Mouse (Mus musculus) intestine, embryonic 16.5 days (tissue): ENCODE measurements at regions not wholly inside any gene's neighbourhood (a gene's known extent, or its start where the extent isn't known, plus 50 kb on each side); places are given as distances from the start of the nearest gene placed in this dataset.
A peak's percentile ranks its signal among the peaks of the same experiment; 100 is the strongest.

ENCODE experiments used
- ATAC-seq: fragments of 200-750 bp; cut with Nextera tagmentation; 2 replicates; pipeline ENCODE4 v1.8.0; 2017; ENCODE audit warnings: moderate TSS enrichment, moderate library complexity
- H3K27ac ChIP-seq: fragments of 300-500 bp; sonication (generic); 2 replicates; pipeline ENCODE4 v1.5.1; 2014; ENCODE audit warnings: mild to moderate bottlenecking, low read length
- H3K27me3 ChIP-seq: fragments of 300-500 bp; sonication (generic); replicated peaks from 2 replicates; pipeline ENCODE4 v1.6.1; 2014; ENCODE audit warnings: low read length, control low read depth, mixed read lengths; ENCODE audit not compliant: control insufficient read depth, insufficient read depth
- H3K36me3 ChIP-seq: fragments of 300-500 bp; sonication (generic); 2 replicates; pipeline ENCODE4 v1.6.1; 2014; ENCODE audit warnings: low read length, control low read depth; ENCODE audit not compliant: control insufficient read depth, insufficient read depth
- H3K4me1 ChIP-seq: fragments of 300-500 bp; sonication (generic); 2 replicates; pipeline ENCODE4 v1.6.1; 2014; ENCODE audit warnings: low read length, control low read depth, mixed read lengths; ENCODE audit not compliant: control insufficient read depth, insufficient read depth
- H3K4me2 ChIP-seq: fragments of 300-500 bp; sonication (generic); 2 replicates; pipeline ENCODE4 v1.6.1; 2014; ENCODE audit warnings: low read depth, low read length, control low read depth
- H3K4me3 ChIP-seq: fragments of 300-500 bp; sonication (generic); 2 replicates; pipeline ENCODE4 v1.5.1; 2014; ENCODE audit warnings: mild to moderate bottlenecking, low read length
- H3K9ac ChIP-seq: fragments of 300-500 bp; sonication (generic); 2 replicates; pipeline ENCODE4 v1.6.1; 2014; ENCODE audit warnings: low read depth, low read length
- H3K9me3 ChIP-seq: fragments of 300-500 bp; sonication (generic); 2 replicates; pipeline ENCODE4 v1.6.1; 2016; ENCODE audit warnings: low read length, control low read depth; ENCODE audit not compliant: control insufficient read depth
- WGBS: fragments of 180-500 bp; shearing (Covaris S2); extraction: QIAGEN DNeasy Blood & Tissue Kit; methylation state at CpG from one replicate; pipeline ENCODE4 v1.1.7; 2014; 5-methylcytosine and 5-hydroxymethylcytosine counted together

- H3K27me3 ChIP-seq = no peaks in the 10 kb centered on the region
- no peak overlapping the region for H3K9ac ChIP-seq
- no peaks in the 10 kb centered on the region for H3K4me1 ChIP-seq
- H3K36me3 ChIP-seq = no peaks in the 10 kb centered on the region
- 45% methylated on average over 5 of the region's 5 CpGs for WGBS
- H3K4me3 ChIP-seq = no peak overlapping the region
- no peak overlapping the region for H3K4me2 ChIP-seq
- no peak overlapping the region for H3K27ac ChIP-seq
- no peak for ATAC-seq
- H3K9me3 ChIP-seq = no peaks in the 10 kb centered on the region
Measured at GRCm38 (mm10) chr9:41741500-41741899, 382.6 kb downstream of the Sorl1 start.

- H3K4me1 ChIP-seq = no peaks in the 10 kb centered on the region
- no peak overlapping the region for H3K27ac ChIP-seq
- no peak overlapping the region for H3K9ac ChIP-seq
- WGBS = 93% methylated on average over 8 of the region's 8 CpGs
- H3K27me3 ChIP-seq = no peaks in the 10 kb centered on the region
- H3K9me3 ChIP-seq = no peaks in the 10 kb centered on the region
- H3K4me3 ChIP-seq = no peak overlapping the region
- no peak overlapping the region for H3K4me2 ChIP-seq
- ATAC-seq = no peak
- H3K36me3 ChIP-seq = no peaks in the 10 kb centered on the region
Measured at GRCm38 (mm10) chr9:41740536-41740935, 383.6 kb downstream of the Sorl1 start.

GRCm38 (mm10) chr9:41737671-41738070, 386.4 kb downstream of the Sorl1 start:
- no peak overlapping the region for H3K27ac ChIP-seq
- no peaks in the 10 kb centered on the region for H3K27me3 ChIP-seq
- H3K4me2 ChIP-seq = no peak overlapping the region

GRCm38 (mm10) chr9:41736881-41737280, 387.2 kb downstream of the Sorl1 start:
- ATAC-seq = no peak
- no peak overlapping the region for H3K4me3 ChIP-seq
- no peaks in the 10 kb centered on the region for H3K27me3 ChIP-seq
- no peak overlapping the region for H3K9ac ChIP-seq
- H3K36me3 ChIP-seq = no peaks in the 10 kb centered on the region
- no peak overlapping the region for H3K27ac ChIP-seq
- no peaks in the 10 kb centered on the region for H3K9me3 ChIP-seq
- 0 out of 2 replicates have a peak overlapping the region, but pooled peaks have one; percentile 84 for H3K4me2 ChIP-seq
- H3K4me1 ChIP-seq = no peaks in the 10 kb centered on the region
- 50% methylated on average over 6 of the region's 6 CpGs for WGBS

More at GRCm38 (mm10) chr9:41737671-41738070, 386.4 kb downstream of the Sorl1 start:
- H3K4me1 ChIP-seq = no peaks in the 10 kb centered on the region
- H3K9me3 ChIP-seq = no peaks in the 10 kb centered on the region
- H3K36me3 ChIP-seq = no peaks in the 10 kb centered on the region
- no peak for ATAC-seq
- 79% methylated on average over 6 of the region's 6 CpGs for WGBS
- no peak overlapping the region for H3K9ac ChIP-seq
- H3K4me3 ChIP-seq = no peak overlapping the region

- peak overlapping the region; percentile 84 for H3K4me2 ChIP-seq
Measured at GRCm38 (mm10) chr9:41736234-41736859, 387.8 kb downstream of the Sorl1 start.

GRCm38 (mm10) chr9:41735448-41736233, 388.5 kb downstream of the Sorl1 start:
- Histone ChIP-seq H3K4me1 (no peaks in the 10 kb centered on the region), H3K27me3 (no peaks in the 10 kb centered on the region), H3K4me3 (peak overlapping the region; percentile 45), H3K4me2 (peak overlapping the region; percentile 84), H3K36me3 (no peaks in the 10 kb centered on the region), H3K27ac (peak overlapping the region; percentile 78), H3K9ac (peak overlapping the region; percentile 58), H3K9me3 (no peaks in the 10 kb centered on the region)
- ATAC-seq = peak; percentile 77
- 1% methylated on average over 22 of the region's 22 CpGs for WGBS

More at GRCm38 (mm10) chr9:41736234-41736859, 387.8 kb downstream of the Sorl1 start:
- H3K4me1 ChIP-seq = no peaks in the 10 kb centered on the region
- peak overlapping the region; percentile 78 for H3K27ac ChIP-seq
- H3K9me3 ChIP-seq = no peaks in the 10 kb centered on the region
- peak; percentile 41 for ATAC-seq
- 2% methylated on average over 16 of the region's 16 CpGs for WGBS
- peak overlapping the region; percentile 45 for H3K4me3 ChIP-seq
- no peaks in the 10 kb centered on the region for H3K36me3 ChIP-seq
- H3K9ac ChIP-seq = peak overlapping the region; percentile 58
- no peaks in the 10 kb centered on the region for H3K27me3 ChIP-seq

- peak overlapping the region; percentile 84 for H3K4me2 ChIP-seq
- peak overlapping the region; percentile 45 for H3K4me3 ChIP-seq
- H3K27me3 ChIP-seq = no peaks in the 10 kb centered on the region
- 27% methylated on average over 8 of the region's 8 CpGs for WGBS
- no peak; the same call in 1 of the 2 replicates for ATAC-seq
- H3K4me1 ChIP-seq = no peaks in the 10 kb centered on the region
- H3K9me3 ChIP-seq = no peaks in the 10 kb centered on the region
- H3K36me3 ChIP-seq = no peaks in the 10 kb centered on the region
- peak overlapping the region; percentile 58; the same call in 1 of the 2 replicates for H3K9ac ChIP-seq
- peak overlapping the region; percentile 78 for H3K27ac ChIP-seq
Measured at GRCm38 (mm10) chr9:41734925-41735447, 389.1 kb downstream of the Sorl1 start.

- Histone ChIP-seq H3K4me1 (no peaks in the 10 kb centered on the region), H3K4me3 (no peak overlapping the region), H3K9me3 (no peaks in the 10 kb centered on the region), H3K27ac (no peak overlapping the region), H3K4me2 (no peak overlapping the region), H3K9ac (no peak overlapping the region), H3K27me3 (no peaks in the 10 kb centered on the region), H3K36me3 (no peaks in the 10 kb centered on the region)
- no peak for ATAC-seq
- WGBS = 65% methylated on average over 4 of the region's 4 CpGs
Measured at GRCm38 (mm10) chr9:41721609-41722008, 402.5 kb downstream of the Sorl1 start.

- Histone ChIP-seq H3K4me1 (no peaks in the 10 kb centered on the region), H3K9me3 (no peaks in the 10 kb centered on the region), H3K4me2 (no peak overlapping the region), H3K4me3 (no peak overlapping the region), H3K27ac (no peak overlapping the region), H3K36me3 (no peaks in the 10 kb centered on the region), H3K9ac (no peak overlapping the region), H3K27me3 (no peaks in the 10 kb centered on the region)
- no peak for ATAC-seq
Measured at GRCm38 (mm10) chr9:41715231-41715630, 408.9 kb downstream of the Sorl1 start.
